Comparison of ENCODE assay signal across 8 mouse cellular contexts in genomic region chr5:122621376-122621886, GRCm38 (mm10). TPM values are rescaled to one million over a fixed set of nuclear protein-coding genes. Genes with fewer than 3 reads are reported as not detected.
DNase-seq lines count a peak whose midpoint lies in the region; ATAC-seq and TF ChIP-seq lines count a peak whose summit lies in the region.

No protein-coding gene starts in this region.

- no peak overlapping the region for H3K4me3 ChIP-seq in ES-E14 (ENCODE audit: insufficient read depth in 1 of 2, low read depth in 1 of 2, low read length in 2 of 2, poor library complexity in 1 of 2, severe bottlenecking in 1 of 2)
- no peak overlapping the region for H3K4me3 ChIP-seq in gastrocnemius, adult 2 months
- H3K4me3 ChIP-seq in hindbrain, embryonic 13.5 days = no peak overlapping the region
- no peak overlapping the region for H3K4me3 ChIP-seq in liver, postnatal 0 days (ENCODE audit: low read depth, low read length)
- no peak overlapping the region for H3K4me3 ChIP-seq in small intestine, adult 2 months (ENCODE audit: low read depth, low read length)

- H3K4me1 ChIP-seq in ES-E14 (ENCODE audit: control insufficient read depth in 2 of 2, insufficient read depth in 2 of 2, low read length in 2 of 2, poor library complexity in 1 of 2) = peaks cover 0 to 11% of the 10 kb centered on the region in 2 experiments; a peak in 2 of 4 replicates
- peaks cover 5% of the 10 kb centered on the region for H3K4me1 ChIP-seq in hindbrain, embryonic 13.5 days (replicated peaks)
- peaks cover 4% of the 10 kb centered on the region; the same call in 1 of the 2 replicates for H3K4me1 ChIP-seq in liver, postnatal 0 days (ENCODE audit: insufficient read depth)
- H3K4me1 ChIP-seq in small intestine, adult 2 months (ENCODE audit: control insufficient read depth, insufficient read depth, insufficient read length, low read length) = peaks cover 2% of the 10 kb centered on the region; the same call in 1 of the 2 replicates

- no peak overlapping the region for H3K9ac ChIP-seq in ES-E14 (ENCODE audit: insufficient read depth, low read depth, low read length, poor library complexity, severe bottlenecking)
- 0 out of 2 replicates have a peak overlapping the region, but pooled peaks have one; percentile 9 for H3K9ac ChIP-seq in hindbrain, embryonic 13.5 days
- no peak overlapping the region for H3K9ac ChIP-seq in liver, postnatal 0 days (replicated peaks)

- TF ChIP-seq POLR2A in small intestine, adult 2 months (IDR thresholded peaks at IDR 0.05; ENCODE audit: low read depth, low read length) = no peak

- no peak overlapping the region for H3K4me2 ChIP-seq in hindbrain, embryonic 13.5 days
- H3K4me2 ChIP-seq in liver, postnatal 0 days (ENCODE audit: low read depth, low read length) = no peak overlapping the region

- TF ChIP-seq EP300 in liver, postnatal 0 days (IDR thresholded peaks at IDR 0.05; ENCODE audit: low read depth) = no peak

- WGBS in hindbrain, embryonic 13.5 days = 27% methylated on average over 7 of the region's 7 CpGs
- 43% methylated on average over 7 of the region's 7 CpGs for WGBS in liver, postnatal 0 days (ENCODE audit: insufficient replicate concordance)
- 54% methylated on average over 7 of the region's 7 CpGs for WGBS in small intestine, adult 2 months

- intact Hi-C loops in gastrocnemius, adult 2 months (cut with DNase I) = no loop called here

- no peak overlapping the region for H3K27ac ChIP-seq in ES-E14 (ENCODE audit: insufficient read depth, low read depth, low read length, poor library complexity, severe bottlenecking)
- peak overlapping the region; percentile 83 for H3K27ac ChIP-seq in gastrocnemius, adult 2 months
- peak overlapping the region; percentile 49 for H3K27ac ChIP-seq in hindbrain, embryonic 13.5 days
- no peak overlapping the region for H3K27ac ChIP-seq in liver, postnatal 0 days (ENCODE audit: low read depth)
- H3K27ac ChIP-seq in small intestine, adult 2 months (ENCODE audit: insufficient read depth, low read depth, low read length) = peak overlapping the region; percentile 57

- no peaks in the 10 kb centered on the region for H3K27me3 ChIP-seq in hindbrain, embryonic 13.5 days
- H3K27me3 ChIP-seq in liver, postnatal 0 days (ENCODE audit: insufficient read depth, low read length) = no peaks in the 10 kb centered on the region
- no peaks in the 10 kb centered on the region for H3K27me3 ChIP-seq in small intestine, adult 2 months (ENCODE audit: control insufficient read depth, insufficient read depth, low read length)

- no peaks in the 10 kb centered on the region for H3K36me3 ChIP-seq in ES-E14 (ENCODE audit: control insufficient read depth, insufficient read depth, low read length, poor library complexity, severe bottlenecking)
- H3K36me3 ChIP-seq in hindbrain, embryonic 13.5 days = no peaks in the 10 kb centered on the region
- no peaks in the 10 kb centered on the region for H3K36me3 ChIP-seq in liver, postnatal 0 days (replicated peaks; ENCODE audit: insufficient read depth, low read length)
- no peaks in the 10 kb centered on the region for H3K36me3 ChIP-seq in small intestine, adult 2 months (ENCODE audit: control insufficient read depth, insufficient read depth, low read length)

- in situ Hi-C loops in ES-E14 (cut with MboI; ENCODE audit: low sequenced_read_pairs in 2 of 2, unreplicated experiment in 2 of 2) = no loop called here

- TF ChIP-seq CTCF in gastrocnemius, adult 2 months (IDR thresholded peaks at IDR 0.05) = no peak
- no peak for TF ChIP-seq CTCF in liver, postnatal 0 days (IDR thresholded peaks at IDR 0.05; ENCODE audit: low read depth)
- TF ChIP-seq CTCF in small intestine, adult 2 months (IDR thresholded peaks at IDR 0.05; ENCODE audit: extremely low read depth, insufficient read length, insufficient replicate concordance, low read depth, low read length) = no peak

- H3K9me3 ChIP-seq in ES-E14 (ENCODE audit: control insufficient read depth, insufficient read depth, low read depth, low read length) = no peaks in the 10 kb centered on the region
- H3K9me3 ChIP-seq in hindbrain, embryonic 13.5 days = no peaks in the 10 kb centered on the region
- no peaks in the 10 kb centered on the region for H3K9me3 ChIP-seq in liver, postnatal 0 days (ENCODE audit: low read length)

- no peak for ATAC-seq in hindbrain, embryonic 13.5 days (ENCODE audit: low FRiP score)
- ATAC-seq in liver, postnatal 0 days = 0 out of 2 replicates have a peak, but pooled peaks have one; percentile 27

- DNase-seq in 3134 (ENCODE audit: extremely low read depth, insufficient read length, low spot score) = peak; percentile 48
- no peak for DNase-seq in ES-E14 (ENCODE audit: low read depth, low spot score)
- peak; percentile 73 for DNase-seq in gastrocnemius, adult 2 months
- DNase-seq in liver, postnatal 0 days = no peak
- DNase-seq in layer of hippocampus, postnatal 25 days (ENCODE audit: extremely low spot score in 1 of 2, low spot score in 1 of 2) = no peak
- no peak for DNase-seq in layer of hippocampus, adult 11-12 months (ENCODE audit: low spot score)

TF ChIP-seq in ES-E14, 5 proteins besides CTCF, POLR2A, EP300 and RAD21:
- no peak for TF ChIP-seq MAFK (IDR thresholded peaks at IDR 0.05; ENCODE audit: insufficient read depth, low read depth, low read length)
- TF ChIP-seq ZNF384 (IDR thresholded peaks at IDR 0.05; ENCODE audit: low read depth, low read length) = peak; percentile 19; the same call in 1 of the 2 replicates

RNA-seq across cellular contexts. Expression of gene Ift81, which starts 7.1 kb away (rescaled TPM):
- total RNA-seq in ES-E14 (2012; rRNA removed) = 6.4 and 7.4 TPM in 2 replicates
- 1 to 10 TPM; 4.6 to 8.5 TPM for total RNA-seq in gastrocnemius, adult 2 months (2021)
- polyA plus RNA-seq in hindbrain, embryonic 13.5 days (2015; fragmentation: Nextera tagmentation; extraction: Ambion mirVana) = 70.2 and 70.7 TPM in 2 replicates
- 2.7 TPM in 2 replicates for polyA plus RNA-seq in liver, postnatal 0 days (2015; fragmentation: Nextera tagmentation; extraction: Ambion mirVana)
- polyA plus RNA-seq in small intestine, adult 2 months (2012; rRNA removed) = 0.09 and 0.15 TPM in 2 replicates
- 10 to 100 TPM; 34.5 to 37.4 TPM for total RNA-seq in layer of hippocampus, postnatal 25 days (2021)

RNA-seq across cellular contexts. Expression of gene P2rx7, which starts 22.3 kb away (rescaled TPM):
- 10.5 and 13.5 TPM in 2 replicates for total RNA-seq in ES-E14 (2012; rRNA removed)
- 1 to 10 TPM; 1.8 TPM for total RNA-seq in gastrocnemius, adult 2 months (2021)
- 5.6 and 6.5 TPM in 2 replicates for polyA plus RNA-seq in hindbrain, embryonic 13.5 days (2015; fragmentation: Nextera tagmentation; extraction: Ambion mirVana)
- 1.7 and 2.1 TPM in 2 replicates for polyA plus RNA-seq in liver, postnatal 0 days (2015; fragmentation: Nextera tagmentation; extraction: Ambion mirVana)
- 12.0 and 24.3 TPM in 2 replicates for polyA plus RNA-seq in small intestine, adult 2 months (2012; rRNA removed)
- 10 to 100 TPM in 1 of 2 experiments, 1 to 10 TPM in 1; 7.0 to 10.8 TPM for total RNA-seq in layer of hippocampus, postnatal 25 days (2021)

Comparison
In these comparisons a context has a peak if more than half of its experiments do, and no peak if none do; other contexts are left out.
1. DNase-seq: peak in 3134 (single experiment) and gastrocnemius, adult 2 months (single experiment); none in ES-E14 (single experiment), liver, postnatal 0 days (single experiment), layer of hippocampus, postnatal 25 days (0 of 2) and layer of hippocampus, adult 11-12 months (single experiment).
2. H3K27ac ChIP-seq: peak in gastrocnemius, adult 2 months (single experiment), hindbrain, embryonic 13.5 days (single experiment) and small intestine, adult 2 months (single experiment); none in ES-E14 (single experiment) and liver, postnatal 0 days (single experiment).